Mouse (Mus musculus): ENCODE measurements around the gene Gsto2. TPM values are rescaled to one million over a fixed set of nuclear protein-coding genes. Genes with fewer than 3 reads are reported as not detected.

Gene Gsto2
- polyA plus RNA-seq, 1 experiment from 2014 or later: 1.1 TPM

GRCm38 (mm10) chr19:47853951-47854795 is 11.2 kb upstream of the Gsto2 start:
- DNase-seq (ENCODE audit: low spot score) (peak; percentile 57), ATAC-seq (no peak; the same call in 1 of the 2 replicates)
- H3K9ac ChIP-seq (ENCODE audit: low read length): peak overlapping the region; percentile 80
- 20% methylated on average over 13 of the region's 13 CpGs for whole genome bisulfite sequencing
- no peak overlapping the region; the same call in 1 of the 2 replicates for H3K27ac ChIP-seq (ENCODE audit: low read depth, low read length)
- peaks cover 7% of the 10 kb centered on the region for H3K4me1 ChIP-seq (ENCODE audit: control insufficient read depth, insufficient read depth, low read length)
- peak overlapping the region; percentile 57 for H3K4me3 ChIP-seq (ENCODE audit: low read depth, low read length)
- no peaks in the 10 kb centered on the region for H3K27me3 ChIP-seq (replicated peaks; ENCODE audit: control insufficient read depth, insufficient read depth, low read length)
- H3K4me2 ChIP-seq (ENCODE audit: low read length): peak overlapping the region; percentile 96
- H3K36me3 ChIP-seq (ENCODE audit: control insufficient read depth, insufficient read depth, low read length): no peaks in the 10 kb centered on the region; the same call in 1 of the 2 replicates
- no peaks in the 10 kb centered on the region for H3K9me3 ChIP-seq (replicated peaks; ENCODE audit: control insufficient read depth, low read length)

- H3K4me1 ChIP-seq (ENCODE audit: control insufficient read depth, insufficient read depth, low read length): peaks cover 7% of the 10 kb centered on the region
- no peaks in the 10 kb centered on the region; the same call in 1 of the 2 replicates for H3K36me3 ChIP-seq (ENCODE audit: control insufficient read depth, insufficient read depth, low read length)
- peak within 1 kb of the TSS; percentile 57 for H3K4me3 ChIP-seq (ENCODE audit: low read depth, low read length)
- H3K9ac ChIP-seq (ENCODE audit: low read length): peak within 1 kb of the TSS; percentile 80
- H3K27ac ChIP-seq (ENCODE audit: low read depth, low read length): no peak within 1 kb of the TSS; the same call in 1 of the 2 replicates
- no peaks in the 10 kb centered on the region for H3K9me3 ChIP-seq (replicated peaks; ENCODE audit: control insufficient read depth, low read length)
- peak within 1 kb of the TSS; percentile 96 for H3K4me2 ChIP-seq (ENCODE audit: low read length)
- ATAC-seq (peak; percentile 95), DNase-seq (ENCODE audit: low spot score) (peak; percentile 86)
- WGBS: under 1% methylated on average over 59 of the region's 60 CpGs
- H3K27me3 ChIP-seq (replicated peaks; ENCODE audit: control insufficient read depth, insufficient read depth, low read length): no peaks in the 10 kb centered on the region
These were observed 10.2 kb upstream of the Gsto2 start, which contains the start of gene Gsto1 for GRCm38 (mm10) chr19:47854796-47855783. Gene Gsto1, plus strand, starts transcription at chr19:47854970.

- peaks cover 7% of the 10 kb centered on the region for H3K4me1 ChIP-seq (ENCODE audit: control insufficient read depth, insufficient read depth, low read length)
- DNase-seq (ENCODE audit: low spot score): no peak
- ATAC-seq: no peak
- H3K9me3 ChIP-seq (replicated peaks; ENCODE audit: control insufficient read depth, low read length): no peaks in the 10 kb centered on the region
- H3K9ac ChIP-seq (ENCODE audit: low read length): no peak overlapping the region
- no peaks in the 10 kb centered on the region; the same call in 1 of the 2 replicates for H3K36me3 ChIP-seq (ENCODE audit: control insufficient read depth, insufficient read depth, low read length)
- WGBS: 82% methylated on average over 18 of the region's 18 CpGs
- H3K27ac ChIP-seq (ENCODE audit: low read depth, low read length): no peak overlapping the region
- H3K4me2 ChIP-seq (ENCODE audit: low read length): no peak overlapping the region
- H3K27me3 ChIP-seq (replicated peaks; ENCODE audit: control insufficient read depth, insufficient read depth, low read length): no peaks in the 10 kb centered on the region
- no peak overlapping the region for H3K4me3 ChIP-seq (ENCODE audit: low read depth, low read length)
These were observed 7.1 kb upstream of the Gsto2 start for GRCm38 (mm10) chr19:47857957-47858942.

GRCm38 (mm10) chr19:47859180-47859579 is 6.2 kb upstream of the Gsto2 start:
- DNase-seq (ENCODE audit: low spot score): no peak
- H3K4me2 ChIP-seq (ENCODE audit: low read length): no peak overlapping the region
- H3K9ac ChIP-seq (ENCODE audit: low read length): no peak overlapping the region
- no peak overlapping the region for H3K4me3 ChIP-seq (ENCODE audit: low read depth, low read length)
- no peak for ATAC-seq
- H3K27me3 ChIP-seq (replicated peaks; ENCODE audit: control insufficient read depth, insufficient read depth, low read length): no peaks in the 10 kb centered on the region
- 93% methylated on average over 8 of the region's 8 CpGs for WGBS
- H3K9me3 ChIP-seq (replicated peaks; ENCODE audit: control insufficient read depth, low read length): no peaks in the 10 kb centered on the region
- peaks cover 3% of the 10 kb centered on the region for H3K4me1 ChIP-seq (ENCODE audit: control insufficient read depth, insufficient read depth, low read length)
- no peak overlapping the region for H3K27ac ChIP-seq (ENCODE audit: low read depth, low read length)
- H3K36me3 ChIP-seq (ENCODE audit: control insufficient read depth, insufficient read depth, low read length): no peaks in the 10 kb centered on the region; the same call in 1 of the 2 replicates

GRCm38 (mm10) chr19:47862581-47862980 is 2.8 kb upstream of the Gsto2 start:
- no peak for DNase-seq (ENCODE audit: low spot score)
- Histone ChIP-seq H3K4me2 (ENCODE audit: low read length) (no peak overlapping the region), H3K36me3 (ENCODE audit: control insufficient read depth, insufficient read depth, low read length) (no peaks in the 10 kb centered on the region; the same call in 1 of the 2 replicates), H3K4me3 (ENCODE audit: low read depth, low read length) (no peak overlapping the region), H3K4me1 (ENCODE audit: control insufficient read depth, insufficient read depth, low read length) (0 out of 2 replicates have a peak, but pooled peaks cover 4% of the 10 kb centered on the region), H3K9ac (ENCODE audit: low read length) (no peak overlapping the region), H3K27me3 (replicated peaks; ENCODE audit: control insufficient read depth, insufficient read depth, low read length) (no peaks in the 10 kb centered on the region), H3K9me3 (replicated peaks; ENCODE audit: control insufficient read depth, low read length) (no peaks in the 10 kb centered on the region), H3K27ac (ENCODE audit: low read depth, low read length) (no peak overlapping the region)
- ATAC-seq: no peak
- 95% methylated on average over 3 of the region's 3 CpGs for WGBS

GRCm38 (mm10) chr19:47864051-47864450 is 1.3 kb upstream of the Gsto2 start:
- Histone ChIP-seq H3K27ac (ENCODE audit: low read depth, low read length) (no peak overlapping the region), H3K9ac (ENCODE audit: low read length) (no peak overlapping the region), H3K27me3 (replicated peaks; ENCODE audit: control insufficient read depth, insufficient read depth, low read length) (no peaks in the 10 kb centered on the region), H3K36me3 (ENCODE audit: control insufficient read depth, insufficient read depth, low read length) (no peaks in the 10 kb centered on the region), H3K4me3 (ENCODE audit: low read depth, low read length) (no peak overlapping the region), H3K4me1 (ENCODE audit: control insufficient read depth, insufficient read depth, low read length) (0 out of 2 replicates have a peak, but pooled peaks cover 4% of the 10 kb centered on the region), H3K4me2 (ENCODE audit: low read length) (no peak overlapping the region), H3K9me3 (replicated peaks; ENCODE audit: control insufficient read depth, low read length) (no peaks in the 10 kb centered on the region)
- DNase-seq (ENCODE audit: low spot score) (no peak), ATAC-seq (no peak)
- WGBS: 97% methylated on average over 9 of the region's 9 CpGs

- no peak for DNase-seq (ENCODE audit: low spot score)
- 0 out of 2 replicates have a peak, but pooled peaks cover 4% of the 10 kb centered on the region for H3K4me1 ChIP-seq (ENCODE audit: control insufficient read depth, insufficient read depth, low read length)
- H3K27me3 ChIP-seq (replicated peaks; ENCODE audit: control insufficient read depth, insufficient read depth, low read length): no peaks in the 10 kb centered on the region
- no peaks in the 10 kb centered on the region for H3K9me3 ChIP-seq (replicated peaks; ENCODE audit: control insufficient read depth, low read length)
- WGBS: 85% methylated on average over 7 of the region's 7 CpGs
- H3K4me2 ChIP-seq (ENCODE audit: low read length): peak overlapping the region; percentile 76
- H3K36me3 ChIP-seq (ENCODE audit: control insufficient read depth, insufficient read depth, low read length): no peaks in the 10 kb centered on the region
- no peak overlapping the region for H3K27ac ChIP-seq (ENCODE audit: low read depth, low read length)
- no peak for ATAC-seq
- peak overlapping the region; percentile 89; the same call in 1 of the 2 replicates for H3K9ac ChIP-seq (ENCODE audit: low read length)
- H3K4me3 ChIP-seq (ENCODE audit: low read depth, low read length): peak overlapping the region; percentile 55
These were observed 613 bp upstream of the Gsto2 start for GRCm38 (mm10) chr19:47864721-47865120.

Measured in forebrain, embryonic 14.5 days (tissue).